Mouse (Mus musculus) cerebellum, adult 2 months (tissue): ENCODE data around the gene Lrmda. TPM values are rescaled to one million over a fixed set of nuclear protein-coding genes. Genes with fewer than 3 reads are reported as not detected.

ENCODE experiments used
- DNase-seq, 2 experiments: peaks; one replicate each; pipeline ENCODE4 v3.0.0; 2021
- H3K27ac ChIP-seq: fragments of 200-500 bp; 2 replicates; pipeline ENCODE4 v1.5.1; 2012; ENCODE audit warnings: low read length, control low read depth, inconsistent platforms; ENCODE audit not compliant: insufficient read depth
- H3K27me3 ChIP-seq: fragments of 200-500 bp; 2 replicates; pipeline ENCODE4 v1.6.1; 2012; ENCODE audit warnings: inconsistent platforms, mild to moderate bottlenecking, low read length, moderate library complexity; ENCODE audit not compliant: control insufficient read depth, insufficient read depth
- H3K4me1 ChIP-seq: fragments of 200-500 bp; 2 replicates; pipeline ENCODE4 v1.6.1; 2011; ENCODE audit warnings: low read length; ENCODE audit not compliant: control insufficient read depth, insufficient read depth
- H3K4me3 ChIP-seq: fragments of 200-500 bp; replicated peaks from 2 replicates; pipeline ENCODE3; 2011; ENCODE audit warnings: mild to moderate bottlenecking, low read depth, low read length, control low read depth; ENCODE audit not compliant: insufficient read depth
- CTCF ChIP-seq: fragments of 200-500 bp; IDR thresholded peaks from 2 replicates; pipeline ENCODE4 v1.5.1; 2011; ENCODE audit warnings: low read depth, mild to moderate bottlenecking, control low read depth, low read length, moderate library complexity, borderline replicate concordance; ENCODE audit not compliant: insufficient read depth
- POLR2A ChIP-seq: fragments of 200-500 bp; IDR thresholded peaks from 2 replicates; pipeline ENCODE4 v1.6.1; 2011; ENCODE audit warnings: low read length, control low read depth, borderline replicate concordance; ENCODE audit not compliant: insufficient read depth
- WGBS: fragments of 180-500 bp; shearing (Covaris S2); methylation state at CpG from one replicate; pipeline ENCODE4 v1.1.7; 2018; 5-methylcytosine and 5-hydroxymethylcytosine counted together
- polyA plus RNA-seq: library from polyadenylated mRNA; depleted of rRNA; stranded (reverse); fragments of >200 nt; gene quantifications from 2 replicates; pipeline ENCODE4 v1.2.3, GENCODE M21; 2012

The Lrmda gene
- polyA plus RNA-seq, 1 experiment: 0.65 TPM

GRCm38 (mm10) chr14:23051441-23051840 is 1031.9 kb downstream of the Lrmda start:
- 92% methylated on average over 7 of the region's 7 CpGs for WGBS
- Histone ChIP-seq H3K4me1 (peaks cover 8% of the 10 kb centered on the region), H3K27me3 (no peaks in the 10 kb centered on the region), H3K27ac (no peak overlapping the region), H3K4me3 (no peak overlapping the region)
- DNase-seq: no peak
- TF ChIP-seq POLR2A (no peak), CTCF (no peak)

- 31% methylated on average over 11 of the region's 11 CpGs for WGBS
Observed at GRCm38 (mm10) chr14:23052833-23053592, 1033.5 kb downstream of the Lrmda start.

GRCm38 (mm10) chr14:23057228-23057976 is 1037.9 kb downstream of the Lrmda start:
- WGBS: 98% methylated on average over 6 of the region's 6 CpGs
- no peak for TF ChIP-seq CTCF
- no peak for TF ChIP-seq POLR2A
- Histone ChIP-seq H3K27ac (no peak overlapping the region), H3K4me1 (peaks cover 9% of the 10 kb centered on the region), H3K4me3 (no peak overlapping the region), H3K27me3 (no peaks in the 10 kb centered on the region)
- no peak for DNase-seq

More at GRCm38 (mm10) chr14:23052833-23053592, 1033.5 kb downstream of the Lrmda start:
- Histone ChIP-seq H3K4me3 (no peak overlapping the region), H3K27ac (no peak overlapping the region), H3K27me3 (no peaks in the 10 kb centered on the region), H3K4me1 (peaks cover 8% of the 10 kb centered on the region; the same call in 1 of the 2 replicates)
- DNase-seq: peak; percentile 17 to 43
- TF ChIP-seq POLR2A (no peak), CTCF (no peak)

- H3K4me3 ChIP-seq: no peak overlapping the region
- TF ChIP-seq CTCF (no peak), POLR2A (no peak)
- 96% methylated on average over 2 of the region's 2 CpGs for WGBS
- DNase-seq: no peak
- no peaks in the 10 kb centered on the region for H3K27me3 ChIP-seq
- no peak overlapping the region for H3K27ac ChIP-seq
- peaks cover 5% of the 10 kb centered on the region for H3K4me1 ChIP-seq
Observed at GRCm38 (mm10) chr14:23057987-23058386, 1038.5 kb downstream of the Lrmda start.

- Histone ChIP-seq H3K27ac (no peak overlapping the region), H3K27me3 (no peaks in the 10 kb centered on the region), H3K4me1 (no peaks in the 10 kb centered on the region), H3K4me3 (no peak overlapping the region)
- WGBS: 64% methylated on average over 1 of the region's 1 CpGs
- TF ChIP-seq POLR2A (no peak), CTCF (no peak)
- DNase-seq: no peak
Observed at GRCm38 (mm10) chr14:23078719-23079118, 1059.2 kb downstream of the Lrmda start.

GRCm38 (mm10) chr14:23084241-23084773 is 1064.8 kb downstream of the Lrmda start:
- Histone ChIP-seq H3K27ac (no peak overlapping the region), H3K4me1 (no peaks in the 10 kb centered on the region), H3K4me3 (no peak overlapping the region), H3K27me3 (no peaks in the 10 kb centered on the region)
- DNase-seq: no peak
- no peak for TF ChIP-seq POLR2A
- TF ChIP-seq CTCF: no peak
- WGBS: 98% methylated on average over 1 of the region's 1 CpGs

- Histone ChIP-seq H3K27ac (no peak overlapping the region), H3K4me3 (no peak overlapping the region), H3K4me1 (no peaks in the 10 kb centered on the region), H3K27me3 (no peaks in the 10 kb centered on the region)
- no peak for DNase-seq
- WGBS: 81% methylated on average over 1 of the region's 1 CpGs
- TF ChIP-seq CTCF: no peak
- TF ChIP-seq POLR2A: no peak
Observed at GRCm38 (mm10) chr14:23084797-23085196, 1065.3 kb downstream of the Lrmda start.

- peak; percentile 59 to 89 for DNase-seq
- Histone ChIP-seq H3K27ac (no peak overlapping the region), H3K4me3 (no peak overlapping the region), H3K4me1 (no peaks in the 10 kb centered on the region; the same call in 1 of the 2 replicates), H3K27me3 (no peaks in the 10 kb centered on the region)
- TF ChIP-seq POLR2A (no peak), CTCF (no peak)
- WGBS: 14% methylated on average over 4 of the region's 4 CpGs
Observed at GRCm38 (mm10) chr14:23093306-23093705, 1073.8 kb downstream of the Lrmda start.
